Mouse (Mus musculus): ENCODE data around the gene Ank3.

The Ank3 gene

DNA sequence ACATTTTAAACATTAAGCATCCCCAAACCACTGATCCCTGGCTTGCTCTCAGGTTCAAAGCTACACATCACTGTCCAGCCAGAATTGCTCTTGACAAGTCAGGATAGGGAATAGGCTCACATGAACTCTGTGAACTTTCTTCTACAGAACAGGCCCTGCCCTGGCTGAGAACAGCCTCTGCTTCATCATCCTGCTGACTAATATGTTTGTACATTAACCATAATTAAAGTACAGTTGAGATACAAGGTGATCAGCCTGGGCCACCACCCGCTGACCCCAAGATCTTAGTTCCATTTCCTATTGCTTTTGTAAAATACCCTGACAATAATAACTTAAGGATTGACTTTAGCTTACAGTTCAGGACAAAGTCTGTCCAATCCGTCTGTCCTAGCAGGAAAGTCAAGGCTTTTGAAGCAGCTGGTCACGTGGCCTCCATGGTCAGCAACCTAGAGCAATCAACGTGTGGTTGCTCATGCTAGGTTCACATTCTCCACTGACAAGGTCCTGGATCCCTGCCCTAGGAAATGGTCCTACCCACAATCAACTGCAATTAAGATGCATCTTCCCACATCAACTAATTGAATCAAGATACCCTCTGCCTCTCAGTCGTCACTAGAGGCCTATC, 538.0 kb downstream of the Ank3 start:
- DNase-seq (ENCODE audit: low spot score): no peak

DNA sequence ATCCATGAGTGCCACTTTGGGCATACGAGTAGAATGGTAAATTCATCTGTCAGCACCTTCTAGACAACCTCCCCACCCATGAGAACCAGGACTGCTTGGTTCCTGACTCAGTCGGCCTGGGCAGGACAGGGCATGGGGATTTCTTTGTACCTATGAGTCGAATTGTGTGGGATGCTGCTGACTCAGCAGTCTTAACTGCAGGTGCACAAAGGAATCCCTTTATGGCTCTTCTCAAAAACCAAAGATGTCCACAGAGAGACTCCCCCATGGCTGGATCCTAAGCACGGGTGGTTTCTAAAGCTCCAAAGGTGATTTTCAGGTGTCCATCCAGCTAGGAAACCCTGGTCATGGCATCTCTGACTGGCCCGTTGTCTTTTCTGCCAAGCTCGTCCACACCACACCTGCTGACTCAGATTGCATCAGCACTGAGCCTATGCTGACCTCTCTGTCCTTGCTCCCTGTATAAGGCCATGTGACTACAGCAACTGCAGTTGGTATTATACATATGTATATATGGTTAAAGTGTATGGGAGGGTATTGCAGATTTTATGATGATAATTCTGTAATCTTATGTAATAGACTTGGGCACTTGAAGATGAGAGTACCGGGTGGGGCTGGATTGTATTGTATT, 538.8 kb downstream of the Ank3 start:
- no peak for DNase-seq (ENCODE audit: low spot score)

DNA sequence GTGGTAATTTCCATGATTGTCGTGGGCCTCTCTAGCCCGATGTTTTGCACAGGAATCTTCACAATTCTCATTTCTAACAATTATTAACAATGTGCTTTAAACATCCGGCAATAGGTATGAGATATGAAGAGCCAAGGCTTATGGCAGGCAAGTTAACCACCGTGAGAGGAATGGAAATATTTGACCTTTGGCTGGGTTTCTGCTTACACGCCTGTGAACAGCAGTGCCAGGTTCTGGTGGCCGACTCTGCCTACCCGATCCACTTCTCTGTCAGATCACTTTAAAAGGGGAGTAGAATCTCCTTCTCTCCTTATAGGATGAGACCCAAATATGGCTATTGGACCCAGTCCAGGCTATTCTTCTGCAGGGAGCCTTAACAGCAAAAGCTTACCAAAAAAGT, 540.6 kb downstream of the Ank3 start:
- DNase-seq (ENCODE audit: low spot score): no peak

DNA sequence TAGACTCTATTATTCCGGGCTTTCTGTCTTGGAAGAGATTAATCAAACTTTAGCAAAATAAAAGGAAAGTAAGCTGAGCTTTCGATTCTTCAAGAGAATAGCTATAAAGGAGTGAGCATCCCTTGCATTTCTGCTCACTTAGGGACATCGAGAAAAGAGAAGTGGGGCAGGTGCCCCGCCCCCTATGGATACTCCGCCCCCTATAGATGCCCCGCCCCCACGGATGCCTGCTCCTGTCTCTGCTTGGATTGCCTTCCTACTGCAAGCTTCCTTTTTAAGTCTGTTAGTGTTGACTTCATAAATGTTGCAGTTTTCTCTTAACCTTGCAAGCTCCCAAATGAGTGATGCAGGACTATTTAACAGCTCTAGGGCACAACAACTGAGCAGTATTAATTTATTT, 541.4 kb downstream of the Ank3 start:
- DNase-seq (ENCODE audit: low spot score): no peak

DNA sequence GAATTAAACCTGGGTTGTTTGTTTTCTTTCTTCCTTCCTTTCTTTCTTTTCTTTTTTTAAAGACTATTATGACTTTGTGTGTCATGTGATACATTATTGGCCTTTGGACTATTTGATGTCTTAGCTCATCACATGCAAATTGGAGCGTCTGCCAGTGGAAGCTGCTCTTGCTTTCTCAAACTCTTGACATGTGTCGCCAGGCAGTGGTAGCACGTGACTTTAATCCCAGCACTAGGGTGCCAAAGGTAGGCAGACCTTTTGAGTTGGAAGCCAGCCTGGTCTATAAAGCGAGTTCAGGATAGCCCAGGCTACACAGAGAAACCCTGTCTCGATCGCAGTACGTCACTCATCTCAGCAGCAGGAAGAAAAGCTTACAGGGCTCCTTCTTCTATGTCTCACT, 542.4 kb downstream of the Ank3 start:
- no peak for DNase-seq (ENCODE audit: low spot score)

DNA sequence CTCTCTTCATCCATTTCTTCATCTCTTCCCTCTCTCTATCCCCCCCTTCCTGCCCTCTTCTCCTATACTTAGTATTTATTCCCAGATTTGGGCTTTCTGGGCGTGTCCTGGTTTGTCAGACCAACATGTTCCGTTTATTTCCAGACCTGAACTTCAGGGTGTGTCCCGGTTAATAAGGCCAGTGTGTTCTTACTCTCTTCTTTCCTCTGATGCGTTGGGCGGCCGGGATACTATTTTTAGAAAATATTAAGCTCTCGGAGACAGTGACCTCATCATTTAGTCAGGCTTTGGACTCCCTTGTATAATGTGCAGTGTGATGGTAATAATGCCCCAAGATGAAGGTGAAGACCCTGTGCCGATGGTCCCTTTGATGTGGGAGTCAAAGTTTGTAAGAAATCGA, 546.3 kb downstream of the Ank3 start:
- no peak for DNase-seq (ENCODE audit: low spot score)

DNA sequence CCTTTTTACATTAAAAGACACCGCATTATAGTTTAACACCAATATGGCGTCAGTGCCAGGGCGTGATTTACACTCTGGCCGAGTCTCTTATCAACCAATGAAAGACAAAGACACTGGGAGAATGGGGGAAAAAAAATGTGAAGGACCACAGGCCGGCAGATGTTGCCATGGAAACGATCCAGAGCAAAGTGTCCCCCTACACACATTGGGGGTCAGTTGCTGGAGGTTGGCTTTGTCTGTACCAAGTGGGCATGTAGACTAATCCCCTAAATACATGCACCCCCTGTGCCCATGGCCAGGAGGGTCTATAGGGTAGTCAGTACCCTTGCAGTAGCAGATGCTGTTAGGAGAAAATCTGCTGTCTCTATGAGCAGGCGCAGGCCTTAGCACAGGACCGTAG, 547.3 kb downstream of the Ank3 start:
- no peak for DNase-seq (ENCODE audit: low spot score)

DNA sequence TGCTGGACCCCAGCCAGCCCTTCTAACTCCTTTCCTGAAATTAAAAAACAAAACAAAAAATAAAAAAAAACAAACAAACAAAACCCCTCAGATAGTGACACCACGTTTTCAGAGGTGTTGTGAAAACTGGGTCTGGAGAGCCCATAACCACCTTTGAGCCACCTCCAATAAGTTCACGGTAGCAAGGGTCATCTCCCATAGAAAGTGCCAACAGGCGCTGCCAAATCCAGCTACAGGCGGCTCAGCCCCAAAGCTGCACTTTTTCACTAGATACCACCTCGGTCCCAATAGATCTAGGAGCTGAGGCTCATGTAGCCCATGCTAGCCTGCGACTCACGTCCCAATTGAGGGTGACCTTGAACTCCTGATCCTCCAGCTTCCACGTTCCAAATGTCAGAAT, 547.7 kb downstream of the Ank3 start:
- no peak for DNase-seq (ENCODE audit: low spot score)

DNA sequence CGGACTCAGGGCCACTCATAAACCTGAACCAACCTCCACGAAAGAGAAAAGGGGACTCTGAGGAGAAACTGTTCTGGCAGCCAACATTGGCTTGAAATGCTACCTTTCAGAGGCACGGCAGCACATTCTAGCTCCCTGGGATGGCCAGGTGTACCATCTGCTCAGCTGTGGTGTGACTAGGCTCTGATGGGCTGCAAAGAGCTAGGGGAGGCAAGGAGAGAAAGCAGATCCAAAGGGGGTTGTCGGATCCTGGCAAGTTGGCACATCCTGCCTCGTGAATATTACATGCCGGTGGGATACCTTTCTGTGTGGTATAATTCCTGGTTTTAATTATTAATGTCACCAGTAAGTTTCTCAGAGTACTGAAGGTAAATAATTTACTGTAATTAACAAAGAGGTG, 548.5 kb downstream of the Ank3 start:
- no peak for DNase-seq (ENCODE audit: low spot score)

DNA sequence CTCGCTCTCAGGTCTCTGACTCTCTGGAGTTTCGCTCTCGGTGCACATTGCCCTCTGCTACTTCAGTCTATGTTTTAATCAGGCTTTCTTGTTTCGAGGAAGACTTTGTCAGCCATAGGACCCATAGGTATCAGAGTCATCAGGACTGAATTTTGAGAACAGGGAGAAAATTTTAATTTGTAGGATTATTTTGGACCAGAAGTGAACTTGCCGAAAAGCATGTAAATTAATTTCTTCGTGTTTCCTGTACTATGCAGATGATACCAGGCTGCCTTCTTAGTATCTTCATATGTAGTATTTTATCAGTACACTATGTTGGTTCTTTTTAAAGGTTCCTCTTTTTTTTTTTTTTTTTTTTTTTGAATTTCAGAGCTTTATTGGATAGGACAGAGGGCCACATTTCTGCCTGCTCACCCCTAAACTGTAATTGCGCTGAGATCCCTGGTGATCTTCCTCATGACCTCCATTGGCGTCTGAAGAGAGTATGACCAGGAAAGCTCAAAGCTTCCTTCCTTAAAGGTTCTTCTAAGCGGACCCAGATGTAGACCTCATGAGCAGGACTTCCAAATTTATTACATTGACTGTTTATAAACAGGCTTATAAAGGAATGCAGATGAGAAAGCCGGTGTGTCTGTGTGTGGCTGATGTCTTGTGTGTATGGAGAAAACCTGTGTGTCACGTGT, 551.8 kb downstream of the Ank3 start:
- no peak for DNase-seq (ENCODE audit: low spot score)

DNA sequence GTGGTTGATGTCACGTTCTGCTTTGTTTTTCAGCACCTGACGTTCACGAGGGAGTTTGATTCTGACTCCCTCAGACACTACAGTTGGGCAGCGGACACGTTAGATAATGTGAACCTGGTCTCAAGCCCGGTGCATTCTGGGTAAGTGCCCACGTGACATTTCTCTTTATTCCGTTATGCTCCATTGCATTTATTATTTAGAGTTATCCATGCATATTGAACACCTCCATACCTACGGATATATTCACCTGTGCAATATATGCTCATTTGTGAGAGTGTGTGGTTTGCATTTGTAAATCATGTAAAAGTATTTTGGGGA, 552.3 kb downstream of the Ank3 start:
- no peak for DNase-seq (ENCODE audit: low spot score)

DNA sequence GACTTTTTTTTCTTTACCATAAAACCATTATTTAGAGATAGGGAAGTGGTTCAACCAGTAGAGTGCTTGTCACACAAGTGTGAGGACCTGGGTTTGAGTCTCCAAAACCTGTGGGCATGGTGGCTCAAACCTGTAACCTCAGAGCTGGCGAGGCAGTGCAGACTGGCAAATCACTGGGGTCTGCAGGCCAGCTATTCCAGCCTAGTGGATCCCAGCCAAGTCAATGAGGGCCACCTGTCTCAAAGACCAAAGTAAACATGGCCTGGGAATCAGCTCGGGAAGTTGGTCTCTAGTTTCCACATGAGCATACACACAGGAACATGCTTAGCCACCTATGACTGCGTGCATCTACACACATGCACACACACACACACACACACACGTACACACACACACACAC, 552.9 kb downstream of the Ank3 start:
- no peak for DNase-seq (ENCODE audit: low spot score)

DNA sequence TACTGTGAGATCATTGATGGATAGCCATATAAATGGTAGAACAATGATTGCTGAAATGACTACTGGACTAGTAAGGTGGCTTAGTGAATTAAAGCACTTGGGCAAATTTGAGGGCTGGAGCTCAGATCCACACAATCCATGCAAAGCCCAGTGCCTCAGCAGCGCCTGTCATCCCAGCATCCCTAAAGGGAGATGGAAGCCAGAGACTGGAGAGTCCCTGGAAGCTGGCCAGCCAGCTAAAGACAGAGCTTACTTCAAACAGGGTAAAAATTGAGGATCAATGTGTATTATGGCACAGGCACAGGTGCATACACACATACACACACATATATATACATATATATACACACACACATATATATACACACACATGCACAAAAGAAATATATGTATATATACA, 553.7 kb downstream of the Ank3 start:
- DNase-seq (ENCODE audit: low spot score): no peak

DNA sequence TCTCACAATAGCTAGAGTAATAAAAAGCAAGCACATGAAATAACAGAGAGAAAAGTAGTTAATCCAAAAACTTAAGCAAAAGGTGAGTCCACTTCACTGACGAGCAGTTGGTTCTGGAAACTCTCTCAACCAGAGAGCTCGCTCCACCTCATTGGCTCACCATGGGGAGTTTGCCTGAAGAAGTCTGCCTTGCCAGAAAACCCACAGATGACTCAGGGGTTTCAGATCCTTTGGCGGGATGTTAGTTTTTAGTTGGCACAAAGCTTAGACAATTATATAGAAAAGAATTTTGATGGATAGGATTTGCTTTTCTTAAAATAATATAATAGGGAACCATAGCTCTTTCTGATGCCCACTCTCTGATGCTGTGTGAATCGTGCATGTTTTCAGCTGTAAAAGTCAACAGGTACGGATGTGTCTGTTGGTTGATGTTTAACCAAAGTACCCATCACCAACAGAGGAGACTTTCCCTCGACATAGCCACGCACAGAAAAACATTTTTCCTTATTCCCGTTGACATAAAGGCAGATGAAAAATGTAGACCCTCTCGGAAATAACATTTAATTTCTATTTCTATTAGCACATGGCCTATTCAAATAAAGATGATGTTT, 556.2 kb downstream of the Ank3 start:
- no peak for DNase-seq (ENCODE audit: low spot score)

DNA sequence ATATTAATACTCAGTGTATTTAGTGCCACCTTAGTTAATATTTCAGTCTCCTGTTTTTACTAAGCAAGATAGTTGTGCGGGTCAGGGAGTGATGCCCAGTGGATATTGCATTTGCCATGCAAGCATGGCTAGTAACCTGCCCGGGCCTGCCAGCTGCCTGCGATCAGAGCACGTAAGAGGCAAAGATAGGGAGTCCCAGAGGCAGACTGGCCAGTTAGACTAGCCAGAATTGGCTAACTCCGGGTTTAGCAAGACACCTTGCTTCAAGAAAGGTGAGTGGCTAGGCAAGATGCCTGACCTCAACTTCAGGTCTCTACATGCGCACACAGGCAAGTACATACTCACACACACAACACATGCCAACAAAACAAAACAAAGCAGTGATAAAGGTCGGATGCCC, 563.7 kb downstream of the Ank3 start:
- no peak for DNase-seq (ENCODE audit: low spot score)

DNA sequence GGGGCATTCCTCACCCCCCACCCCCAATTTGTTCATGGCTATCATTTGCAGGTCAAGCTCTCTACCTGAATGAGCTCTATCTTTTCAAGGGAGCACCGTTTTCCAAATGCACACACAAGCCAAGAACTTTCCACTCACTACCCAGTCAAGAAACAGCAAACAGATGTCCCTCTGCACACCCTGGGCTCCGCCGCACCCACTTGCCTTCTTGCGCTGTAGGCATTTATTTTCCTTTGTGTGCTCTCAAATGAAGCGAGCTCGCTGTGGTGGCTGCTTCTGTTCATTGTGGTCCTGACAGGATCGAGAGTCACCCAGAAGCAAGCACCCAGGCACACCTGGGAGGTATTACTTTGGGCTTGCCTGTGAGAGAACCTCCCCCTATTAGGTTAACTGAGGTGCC, 564.4 kb downstream of the Ank3 start:
- DNase-seq (ENCODE audit: low spot score): no peak

DNA sequence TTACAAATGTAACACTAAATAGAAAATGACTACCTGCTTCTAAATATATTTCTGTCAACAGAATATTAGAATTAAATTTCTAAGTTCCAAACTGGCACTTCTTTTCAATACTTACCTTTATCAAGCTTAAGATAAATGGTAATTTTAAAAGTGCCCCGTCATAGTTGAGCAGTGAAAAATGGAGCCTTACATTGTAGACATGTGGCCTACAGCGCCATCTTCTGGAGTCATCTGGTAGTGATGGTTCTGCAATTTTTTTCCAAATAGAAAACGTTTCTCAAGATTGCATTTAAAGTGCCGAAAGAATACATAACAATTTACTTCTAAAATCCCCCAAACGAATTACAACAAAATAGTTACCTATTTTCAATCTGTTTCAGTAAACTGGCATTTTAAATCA, 566.0 kb downstream of the Ank3 start:
- peak; percentile 65 for DNase-seq (ENCODE audit: low spot score)

DNA sequence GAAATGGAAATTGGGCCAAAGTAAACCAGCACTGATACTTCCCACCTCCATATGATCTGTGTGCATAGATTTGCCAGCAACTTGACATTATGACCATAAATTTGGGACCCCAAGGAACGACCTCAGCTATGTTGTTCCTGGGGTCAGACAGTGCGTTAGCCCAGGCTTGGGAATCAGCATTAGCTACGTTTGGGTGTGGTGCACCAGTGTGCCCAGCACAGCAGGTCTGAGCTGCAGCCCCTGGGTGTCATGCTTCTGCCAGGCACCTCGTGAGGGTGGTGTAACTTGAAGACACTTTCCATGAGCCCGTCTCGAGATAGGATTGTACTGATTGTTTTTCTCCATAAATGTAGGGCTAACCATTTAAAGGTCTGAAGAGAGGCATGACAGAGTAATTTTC, 566.5 kb downstream of the Ank3 start:
- DNase-seq (ENCODE audit: low spot score): no peak

DNA sequence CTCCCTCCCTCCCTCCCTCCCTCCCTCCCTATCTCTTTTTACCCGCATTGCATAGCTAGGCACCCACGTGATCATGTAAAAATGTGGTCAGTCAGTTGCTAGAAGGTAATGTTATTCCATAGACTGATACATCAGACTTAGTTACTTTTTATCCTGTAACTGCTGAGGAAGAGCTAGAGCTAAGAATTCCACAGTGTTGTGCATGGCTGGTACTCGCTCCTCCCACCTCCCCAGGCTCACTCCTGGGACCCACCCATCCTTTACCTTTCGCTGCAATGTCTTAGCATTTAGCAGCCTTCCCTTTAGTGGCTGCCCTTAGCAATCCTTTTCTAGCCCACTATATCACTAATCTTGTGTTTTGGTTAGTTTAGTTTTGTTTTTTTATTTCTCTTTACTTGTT, 569.4 kb downstream of the Ank3 start:
- no peak for DNase-seq (ENCODE audit: low spot score)

DNA sequence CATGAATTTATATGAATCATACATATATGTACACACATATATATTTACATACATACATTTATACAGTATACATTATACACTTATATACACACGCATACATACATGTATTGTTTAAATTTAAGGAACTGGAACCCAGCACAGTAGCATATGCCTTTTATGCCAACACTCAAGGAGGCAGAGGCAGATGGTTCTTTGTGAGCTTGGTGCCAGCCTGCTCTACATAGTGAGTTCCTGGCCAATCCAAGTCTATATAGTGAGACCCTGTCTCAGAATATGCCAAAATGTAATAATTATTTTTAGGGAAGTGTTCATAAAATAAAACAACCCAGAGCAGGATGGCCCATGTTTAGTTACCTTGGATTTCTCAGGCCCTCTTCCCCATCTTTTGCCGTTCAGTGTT, 581.1 kb downstream of the Ank3 start:
- no peak for DNase-seq (ENCODE audit: low spot score)

DNA sequence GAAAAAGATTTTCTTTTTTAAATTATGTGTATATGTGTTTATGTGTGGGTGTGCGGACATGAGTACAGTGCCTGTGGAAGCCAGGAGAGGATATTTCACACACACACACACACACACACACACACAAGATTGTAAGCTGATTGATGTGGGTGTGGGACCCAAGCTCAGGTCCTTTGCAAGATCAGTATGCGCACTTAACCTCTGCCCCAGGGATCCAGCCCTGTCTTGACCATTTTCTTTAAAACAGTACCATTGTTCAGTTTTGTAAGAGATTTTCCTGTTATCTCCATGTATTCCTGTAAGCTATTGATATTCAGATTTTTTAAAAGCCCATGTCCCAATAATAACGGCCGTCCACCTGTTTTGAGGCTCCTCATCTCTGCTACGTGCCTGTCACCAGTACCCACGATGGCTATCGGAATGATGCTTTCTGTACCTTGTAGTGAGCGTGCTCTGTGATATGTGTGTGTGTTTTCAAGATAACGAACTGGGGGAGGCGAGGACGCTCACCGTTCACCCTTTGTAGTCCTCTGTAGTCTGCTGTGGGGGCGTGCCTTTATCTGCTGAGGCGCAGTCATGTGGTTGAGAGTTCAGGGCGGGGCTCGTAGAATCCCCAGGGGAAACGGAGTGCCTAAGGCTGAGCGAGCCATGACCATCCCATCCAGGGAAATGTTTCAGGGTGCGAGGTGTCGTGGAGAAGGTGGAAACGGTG, 583.0 kb downstream of the Ank3 start:
- DNase-seq (ENCODE audit: low spot score): peak; percentile 70

DNA sequence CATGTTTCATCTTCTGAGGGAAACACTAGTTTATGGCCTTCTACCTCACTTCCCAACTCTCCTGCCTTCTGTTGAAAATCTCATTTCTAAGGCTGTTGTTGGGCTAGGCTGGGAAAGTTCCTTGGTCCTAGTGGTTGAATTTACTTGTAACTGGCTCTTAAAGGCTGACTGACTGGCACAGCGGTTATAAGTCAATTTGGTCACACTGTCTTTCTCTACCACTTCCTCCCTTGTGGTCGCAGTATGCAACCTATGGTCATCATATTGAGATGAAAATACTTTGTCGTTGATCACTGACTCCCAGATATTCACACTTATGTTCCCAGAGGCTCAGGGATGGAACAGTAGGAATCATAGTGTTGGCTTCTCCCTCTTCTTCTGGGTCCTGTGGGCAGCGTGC, 584.1 kb downstream of the Ank3 start:
- no peak for DNase-seq (ENCODE audit: low spot score)

DNA sequence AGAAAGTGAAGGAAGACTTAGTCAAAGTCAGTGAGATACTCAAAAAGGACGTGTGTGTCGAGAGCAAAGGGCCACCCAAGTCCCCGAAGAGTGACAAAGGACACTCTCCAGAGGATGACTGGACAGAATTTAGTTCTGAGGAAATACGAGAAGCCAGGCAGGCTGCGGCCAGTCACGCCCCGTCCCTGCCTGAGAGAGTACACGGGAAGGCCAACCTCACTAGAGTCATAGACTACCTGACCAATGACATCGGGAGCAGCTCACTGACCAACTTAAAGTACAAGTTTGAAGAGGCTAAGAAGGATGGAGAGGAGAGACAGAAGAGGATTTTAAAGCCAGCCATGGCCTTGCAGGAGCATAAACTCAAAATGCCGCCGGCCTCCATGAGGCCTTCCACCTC, 588.9 kb downstream of the Ank3 start:
- no peak for DNase-seq (ENCODE audit: low spot score)
